Mouse (Mus musculus): ENCODE measurements at regions not wholly inside any gene's neighbourhood (a gene's known extent, or its start where the extent isn't known, plus 50 kb on each side); places are given as distances from the start of the nearest gene placed in this dataset.
"Not testable (repeated sequence)": the region's sequence is repeated elsewhere in the genome, so short reads cannot be mapped to it uniquely, and the experiment has no call there.

DNA sequence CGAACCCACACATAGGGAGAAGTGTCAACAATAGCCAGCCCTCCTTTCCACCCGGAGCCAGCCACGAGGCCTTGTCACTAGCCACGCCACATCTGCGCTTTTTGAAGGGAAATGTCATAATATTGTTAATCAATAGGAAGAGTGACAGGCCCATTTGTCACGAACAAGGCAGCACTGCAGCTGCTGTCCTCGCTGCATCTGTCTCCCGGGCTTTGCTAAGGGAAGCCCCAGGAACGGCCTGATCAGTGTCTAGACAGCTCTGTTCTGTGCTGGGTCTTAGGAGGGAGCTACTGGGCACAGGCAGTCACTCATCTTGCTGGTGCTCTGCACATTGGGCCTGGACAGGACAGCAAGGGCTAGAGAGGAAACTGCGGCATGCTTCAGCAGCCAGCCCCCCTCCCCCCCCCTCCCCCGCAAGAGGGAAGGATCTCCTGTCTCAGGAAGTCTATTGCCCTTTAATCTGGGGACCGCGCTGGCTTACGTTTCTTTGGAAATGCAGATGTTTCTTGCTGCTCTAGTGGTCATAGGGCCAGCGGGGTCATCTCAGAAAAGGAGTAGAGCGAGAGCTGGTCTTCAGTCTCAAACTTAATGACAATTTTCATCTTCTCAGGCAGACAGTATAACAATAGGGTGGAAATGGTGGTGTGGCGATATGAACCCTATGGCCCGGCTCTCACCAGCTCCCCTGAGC is 169.1 kb upstream of the Npvf start:
- 0 out of 2 replicates have a peak, but pooled peaks have one; percentile 43 for ATAC-seq (replicated peaks; ENCODE audit: insufficient number of reproducible peaks, insufficient read depth, low FRiP score, low read depth)
- H3K4me3 ChIP-seq = no peak overlapping the region

GRCm38 (mm10) chr6:50824466-50824865 is 170.2 kb upstream of the Npvf start:
- H3K4me1 ChIP-seq (replicated peaks) = peaks cover 7% of the 10 kb centered on the region; the same call in 1 of the 2 replicates
- H3K27ac ChIP-seq = no peak overlapping the region
- H3K36me3 ChIP-seq = no peaks in the 10 kb centered on the region
- H3K4me2 ChIP-seq = no peak overlapping the region
- 0 out of 2 replicates have a peak, but pooled peaks cover 10% of the 10 kb centered on the region for H3K27me3 ChIP-seq
- no peaks in the 10 kb centered on the region for H3K9me3 ChIP-seq (replicated peaks)
- H3K9ac ChIP-seq = no peak overlapping the region
- no peak for ATAC-seq (replicated peaks; ENCODE audit: insufficient number of reproducible peaks, insufficient read depth, low FRiP score, low read depth)
- no peak overlapping the region for H3K4me3 ChIP-seq
- WGBS = 69% methylated on average over 4 of the region's 4 CpGs

More for the DNA sequence above, 169.1 kb upstream of the Npvf start:
- Histone ChIP-seq H3K9ac (no peak overlapping the region), H3K4me1 (replicated peaks) (peaks cover 7% of the 10 kb centered on the region; the same call in 1 of the 2 replicates), H3K36me3 (no peaks in the 10 kb centered on the region), H3K27me3 (0 out of 2 replicates have a peak, but pooled peaks cover 10% of the 10 kb centered on the region), H3K9me3 (replicated peaks) (no peaks in the 10 kb centered on the region), H3K4me2 (peak overlapping the region; percentile 22; the same call in 1 of the 2 replicates), H3K27ac (no peak overlapping the region)
- WGBS = 31% methylated on average over 18 of the region's 18 CpGs

DNA sequence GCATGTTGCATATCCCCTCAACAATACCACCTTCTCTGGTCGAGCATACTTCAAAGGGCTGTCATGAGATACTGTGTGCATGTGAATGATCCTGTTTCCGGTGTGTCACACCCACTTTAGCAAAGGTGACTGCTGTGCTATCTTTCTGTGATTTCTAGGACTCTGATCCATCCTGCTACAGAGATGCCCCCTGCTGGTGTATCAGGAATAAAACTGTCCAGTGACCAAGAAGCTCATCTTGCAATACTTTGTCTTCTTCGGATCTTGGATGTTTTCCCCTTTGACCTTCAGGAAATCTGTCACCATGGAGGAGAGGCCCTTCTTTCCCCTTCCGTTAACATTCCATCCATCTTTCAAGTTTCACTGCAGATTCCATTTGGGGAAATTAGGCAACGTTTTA is 177.5 kb upstream of the Npvf start:
- Histone ChIP-seq H3K36me3 (no peaks in the 10 kb centered on the region), H3K4me1 (replicated peaks) (no peaks in the 10 kb centered on the region), H3K9me3 (replicated peaks) (no peaks in the 10 kb centered on the region), H3K27ac (no peak overlapping the region), H3K4me2 (no peak overlapping the region), H3K27me3 (no peaks in the 10 kb centered on the region), H3K9ac (no peak overlapping the region), H3K4me3 (no peak overlapping the region)
- no peak for ATAC-seq (replicated peaks; ENCODE audit: insufficient number of reproducible peaks, insufficient read depth, low FRiP score, low read depth)
- WGBS = 62% methylated on average over 5 of the region's 5 CpGs

DNA sequence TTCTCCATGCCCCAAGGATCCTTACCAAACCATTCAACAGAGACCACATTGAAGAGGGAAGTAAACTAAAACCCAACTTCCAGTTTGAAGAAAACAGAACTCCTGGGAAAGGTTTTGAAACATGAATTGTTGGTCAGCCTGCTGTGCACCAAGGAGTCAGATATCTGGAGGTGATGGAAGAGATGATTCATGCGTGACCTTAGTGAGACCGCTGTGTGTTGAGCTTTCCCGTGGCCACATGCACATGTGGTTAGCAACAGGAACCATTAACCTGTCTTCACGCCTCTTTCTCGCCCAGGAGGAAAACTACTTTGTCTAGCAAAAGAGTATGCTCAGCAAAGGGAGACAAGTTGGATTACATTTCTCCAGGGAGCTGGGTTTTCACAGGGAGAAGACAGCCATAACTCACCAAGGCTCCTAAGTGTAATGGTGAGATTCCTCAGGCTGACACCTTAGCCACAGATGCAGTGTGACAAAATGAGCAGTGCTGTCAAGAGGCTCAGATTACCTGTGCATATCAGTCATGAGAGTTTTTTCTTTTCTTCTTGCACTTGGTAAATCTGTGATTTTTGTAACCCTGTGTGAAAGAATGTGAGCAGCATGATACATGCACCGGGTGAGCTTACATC is 181.9 kb upstream of the Npvf start:
- Histone ChIP-seq H3K4me3 (no peak overlapping the region), H3K4me2 (no peak overlapping the region), H3K27me3 (no peaks in the 10 kb centered on the region), H3K9me3 (replicated peaks) (no peaks in the 10 kb centered on the region), H3K27ac (no peak overlapping the region), H3K4me1 (replicated peaks) (no peaks in the 10 kb centered on the region), H3K9ac (no peak overlapping the region), H3K36me3 (no peaks in the 10 kb centered on the region)
- 81% methylated on average over 6 of the region's 6 CpGs for WGBS
- no peak for ATAC-seq (replicated peaks; ENCODE audit: insufficient number of reproducible peaks, insufficient read depth, low FRiP score, low read depth)

GRCm38 (mm10) chr6:50840826-50841225 is 186.6 kb upstream of the Npvf start:
- Histone ChIP-seq H3K36me3 (no peaks in the 10 kb centered on the region), H3K4me3 (no peak overlapping the region), H3K4me2 (no peak overlapping the region), H3K27me3 (0 out of 2 replicates have a peak, but pooled peaks cover 3% of the 10 kb centered on the region), H3K4me1 (replicated peaks) (no peaks in the 10 kb centered on the region), H3K27ac (no peak overlapping the region), H3K9me3 (replicated peaks) (no peaks in the 10 kb centered on the region), H3K9ac (no peak overlapping the region)
- WGBS = 64% methylated on average over 9 of the region's 9 CpGs
- ATAC-seq (replicated peaks; ENCODE audit: insufficient number of reproducible peaks, insufficient read depth, low FRiP score, low read depth) = no peak

- H3K4me3 ChIP-seq; H3K9me3 ChIP-seq (replicated peaks); H3K9ac ChIP-seq; H3K36me3 ChIP-seq; H3K4me2 ChIP-seq; H3K4me1 ChIP-seq (replicated peaks); ATAC-seq (replicated peaks; ENCODE audit: insufficient number of reproducible peaks, insufficient read depth, low FRiP score, low read depth); H3K27me3 ChIP-seq; H3K27ac ChIP-seq: not testable (repeated sequence)
- 88% methylated on average over 2 of the region's 2 CpGs for WGBS
Measured at GRCm38 (mm10) chr6:50845246-50845645, 191.0 kb upstream of the Npvf start.

DNA sequence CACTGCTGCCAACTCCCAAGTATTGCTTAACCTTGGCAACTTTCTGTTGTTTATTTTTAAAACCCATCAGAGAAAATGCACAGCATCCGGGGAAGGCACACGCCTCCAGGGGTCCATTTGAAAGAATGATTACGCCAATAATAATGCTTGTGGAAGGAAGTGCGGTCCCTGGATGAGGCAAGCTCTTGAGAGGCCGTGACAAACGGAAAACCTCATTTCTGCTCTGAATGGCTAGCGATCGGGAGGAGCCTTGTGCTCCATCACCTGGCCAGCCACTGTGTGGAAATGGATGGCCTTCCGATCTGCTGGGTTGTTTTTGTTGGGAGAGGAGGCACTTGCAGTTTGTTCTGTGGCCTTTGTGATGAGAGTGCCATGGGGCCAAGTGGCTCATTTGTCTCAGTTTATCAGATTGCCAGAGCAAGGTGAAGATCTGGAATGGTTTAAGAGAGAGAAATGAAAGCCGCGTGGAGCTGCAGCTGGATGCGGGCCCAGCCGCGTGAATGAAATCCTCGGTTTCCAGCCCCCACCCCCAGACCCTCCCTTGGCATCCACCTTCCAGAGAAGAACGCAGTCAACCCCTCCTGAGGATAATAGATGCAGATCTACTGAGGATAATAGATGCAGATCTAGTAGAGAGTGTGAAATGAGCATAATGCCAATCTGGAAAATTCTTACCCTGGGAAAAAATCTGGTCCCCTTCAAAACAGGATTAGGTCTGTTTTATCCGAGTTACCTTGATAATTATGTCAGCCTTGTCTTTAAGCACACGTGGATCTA is 192.7 kb upstream of the Npvf start:
- no peak overlapping the region for H3K4me3 ChIP-seq
- no peaks in the 10 kb centered on the region for H3K36me3 ChIP-seq
- ATAC-seq (replicated peaks; ENCODE audit: insufficient number of reproducible peaks, insufficient read depth, low FRiP score, low read depth) = no peak
- no peaks in the 10 kb centered on the region for H3K4me1 ChIP-seq (replicated peaks)
- H3K9ac ChIP-seq = no peak overlapping the region
- no peak overlapping the region for H3K4me2 ChIP-seq
- 66% methylated on average over 18 of the region's 18 CpGs for WGBS
- H3K27me3 ChIP-seq = peaks cover 3% of the 10 kb centered on the region; the same call in 1 of the 2 replicates
- H3K9me3 ChIP-seq (replicated peaks) = no peaks in the 10 kb centered on the region
- H3K27ac ChIP-seq = no peak overlapping the region

GRCm38 (mm10) chr6:50847548-50847947 is 193.3 kb upstream of the Npvf start:
- Histone ChIP-seq H3K27me3 (peaks cover 3% of the 10 kb centered on the region; the same call in 1 of the 2 replicates), H3K4me1 (replicated peaks) (no peaks in the 10 kb centered on the region), H3K9me3 (replicated peaks) (no peaks in the 10 kb centered on the region), H3K4me3 (no peak overlapping the region), H3K36me3 (no peaks in the 10 kb centered on the region), H3K27ac (no peak overlapping the region), H3K9ac (no peak overlapping the region), H3K4me2 (no peak overlapping the region)
- WGBS = 83% methylated on average over 7 of the region's 7 CpGs
- no peak for ATAC-seq (replicated peaks; ENCODE audit: insufficient number of reproducible peaks, insufficient read depth, low FRiP score, low read depth)

DNA sequence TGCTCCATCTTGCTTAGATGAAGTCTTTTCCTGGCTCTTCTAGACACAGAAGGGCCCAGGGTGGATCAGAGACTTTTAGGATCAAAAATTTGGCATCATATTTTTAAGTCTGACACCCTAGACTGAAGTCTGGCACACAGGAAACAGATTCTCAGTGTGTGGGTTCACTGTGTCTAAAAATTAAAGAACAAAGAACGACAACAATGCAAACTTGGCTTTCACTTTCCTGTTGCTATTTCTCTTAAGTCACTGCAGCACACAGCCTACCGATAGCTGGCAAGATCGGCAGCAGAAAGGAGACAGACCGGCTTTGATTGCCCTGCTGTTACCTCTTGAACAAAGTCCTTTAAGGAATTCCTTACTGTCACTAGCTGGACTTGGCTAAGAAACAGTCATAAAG is 204.9 kb upstream of the Npvf start:
- no peaks in the 10 kb centered on the region for H3K4me1 ChIP-seq (replicated peaks)
- no peak overlapping the region for H3K27ac ChIP-seq
- H3K27me3 ChIP-seq = no peaks in the 10 kb centered on the region
- H3K36me3 ChIP-seq = no peaks in the 10 kb centered on the region
- ATAC-seq (replicated peaks; ENCODE audit: insufficient number of reproducible peaks, insufficient read depth, low FRiP score, low read depth) = no peak
- H3K4me2 ChIP-seq = no peak overlapping the region
- H3K9me3 ChIP-seq (replicated peaks) = no peaks in the 10 kb centered on the region
- H3K9ac ChIP-seq = no peak overlapping the region
- H3K4me3 ChIP-seq = no peak overlapping the region
- WGBS = 59% methylated on average over 4 of the region's 4 CpGs

DNA sequence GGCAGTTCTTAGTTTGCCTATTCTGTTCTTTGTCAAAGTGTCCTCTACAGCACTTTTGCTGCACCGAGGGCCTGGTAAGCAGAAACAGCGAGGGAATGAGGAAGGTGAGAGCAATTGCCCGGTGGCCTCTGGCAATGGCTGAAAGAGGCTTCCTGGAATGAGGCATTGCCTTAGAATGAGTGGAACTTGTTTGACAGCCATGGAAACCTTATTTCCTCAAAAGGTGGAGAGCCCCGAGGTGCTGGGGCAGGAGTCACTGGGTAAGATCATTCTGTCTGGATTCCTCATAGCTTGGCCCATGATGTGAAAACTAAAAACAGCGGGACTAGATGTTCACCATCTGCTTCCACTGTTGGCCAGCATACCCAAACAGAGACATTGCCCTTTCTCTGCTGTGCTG is 223.8 kb upstream of the Npvf start:
- no peak for ATAC-seq (replicated peaks; ENCODE audit: insufficient number of reproducible peaks, insufficient read depth, low FRiP score, low read depth)
- H3K27ac ChIP-seq = no peak overlapping the region
- no peaks in the 10 kb centered on the region for H3K36me3 ChIP-seq
- WGBS = 77% methylated on average over 5 of the region's 5 CpGs
- no peaks in the 10 kb centered on the region for H3K4me1 ChIP-seq (replicated peaks)
- no peak overlapping the region for H3K4me3 ChIP-seq
- no peaks in the 10 kb centered on the region for H3K27me3 ChIP-seq
- no peak overlapping the region for H3K9ac ChIP-seq
- H3K4me2 ChIP-seq = no peak overlapping the region
- H3K9me3 ChIP-seq (replicated peaks) = no peaks in the 10 kb centered on the region

DNA sequence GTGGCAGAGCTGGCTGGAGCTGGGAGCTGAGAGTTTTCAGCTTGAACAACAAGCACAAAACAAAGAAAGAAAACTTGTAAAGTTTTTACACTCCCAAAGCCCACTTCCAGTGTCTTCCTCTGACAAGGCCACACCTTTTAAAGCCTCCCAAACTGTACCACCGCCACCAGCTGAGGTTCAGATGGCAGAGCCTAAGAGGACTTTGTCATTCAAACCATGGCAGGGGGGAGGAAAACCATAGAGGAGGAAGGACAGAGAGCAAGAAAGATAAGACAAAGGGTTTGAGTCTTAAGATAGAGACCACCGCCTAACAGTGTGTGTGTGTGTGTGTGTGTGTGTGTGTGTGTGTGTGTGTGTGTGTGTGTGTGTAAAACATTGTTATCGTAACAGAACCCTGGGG is 228.1 kb upstream of the Npvf start:
- no peaks in the 10 kb centered on the region for H3K4me1 ChIP-seq (replicated peaks)
- WGBS = 54% methylated on average over 3 of the region's 3 CpGs
- H3K27me3 ChIP-seq = no peaks in the 10 kb centered on the region
- H3K36me3 ChIP-seq = no peaks in the 10 kb centered on the region
- H3K9ac ChIP-seq = no peak overlapping the region
- no peak for ATAC-seq (replicated peaks; ENCODE audit: insufficient number of reproducible peaks, insufficient read depth, low FRiP score, low read depth)
- no peak overlapping the region for H3K4me3 ChIP-seq
- no peak overlapping the region for H3K27ac ChIP-seq
- no peak overlapping the region for H3K4me2 ChIP-seq
- H3K9me3 ChIP-seq (replicated peaks) = no peaks in the 10 kb centered on the region

All from heart, embryonic 15.5 days (tissue).